Mouse (Mus musculus) megakaryocyte, adult 5-6 weeks (primary cell): ENCODE data around the gene Slc22a23. TPM values are rescaled to one million over a fixed set of nuclear protein-coding genes. Genes with fewer than 3 reads are reported as not detected.

ENCODE experiments used
- ATAC-seq: 2 replicates; pipeline ENCODE4 v1.8.0; 2016; ENCODE audit warnings: mild to moderate bottlenecking, inconsistent platforms; ENCODE audit not compliant: poor library complexity, severe bottlenecking
- total RNA-seq, 2 experiments: library from RNA; stranded (forward) in 1 of 2; stranded (reverse) in 1 of 2; fragments of 153-499, 151-499 nt in 1 of 2; fragments of 221-1000, 200-1000 nt in 1 of 2; gene quantifications; 2 replicates each; pipeline versions ENCODE4 v1.2.3 to v1.2.4; 2015 to 2017

The Slc22a23 gene
- total RNA-seq, 2 experiments from 2014 or later: 0.22 to 0.65 TPM

DNA sequence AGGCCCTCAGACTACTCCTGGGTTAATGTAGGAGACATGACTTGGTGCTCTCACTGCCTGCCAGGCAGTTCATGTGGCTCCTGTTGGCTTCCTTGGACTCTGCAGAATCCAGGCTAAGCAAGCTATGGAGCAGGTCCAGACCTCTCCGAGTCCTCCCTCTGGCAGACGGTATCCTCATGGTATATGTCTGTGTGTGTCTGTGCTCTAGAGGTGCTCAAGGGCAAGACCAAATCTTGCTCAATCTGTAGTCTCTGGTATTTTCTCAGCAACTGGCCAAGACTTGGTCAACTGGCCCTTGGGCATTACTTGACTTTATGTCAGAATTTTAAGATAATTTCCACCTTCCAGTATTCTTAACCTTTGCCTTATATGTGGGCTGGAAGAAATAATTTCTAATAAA is 159.6 kb downstream of the Slc22a23 start:
- ATAC-seq: no peak

DNA sequence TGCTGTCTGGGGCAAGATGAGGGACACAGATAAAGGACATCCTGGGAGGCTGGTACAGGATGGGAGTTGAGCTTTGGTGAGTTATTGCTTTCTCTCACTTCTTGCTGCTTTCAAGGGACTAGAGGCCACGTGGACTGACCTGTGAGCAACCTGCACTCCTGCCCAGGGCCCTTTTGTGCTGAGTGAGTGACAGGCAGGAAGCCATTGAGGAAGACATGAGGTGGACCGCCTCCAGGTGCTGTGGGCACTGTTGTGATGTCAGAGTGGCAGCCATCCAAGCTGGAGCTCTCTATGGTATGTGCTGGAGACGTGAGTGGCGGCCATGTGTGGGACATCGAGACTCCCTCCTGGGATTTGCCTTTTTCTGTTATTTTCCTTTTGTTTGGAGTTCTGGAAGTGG is 163.4 kb downstream of the Slc22a23 start:
- no peak for ATAC-seq

DNA sequence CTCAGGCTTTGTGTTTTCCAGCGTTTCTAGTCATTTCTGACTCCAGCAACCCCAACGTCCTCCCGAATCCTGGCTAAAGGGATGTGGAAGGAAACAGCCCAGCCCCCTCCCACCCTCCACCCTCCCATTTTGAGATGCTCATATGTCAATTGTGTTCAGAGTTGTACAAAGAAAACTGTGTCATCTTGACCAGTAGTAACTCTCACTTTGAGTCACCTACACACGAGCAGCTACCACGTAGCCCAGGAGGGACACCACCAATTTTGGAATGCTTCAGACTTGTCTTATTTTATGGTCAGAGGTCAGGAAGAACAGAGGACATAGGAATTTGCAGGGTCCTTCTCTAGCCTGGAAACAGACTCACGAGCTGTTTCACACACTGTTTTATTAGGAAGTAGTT is 171.0 kb downstream of the Slc22a23 start:
- ATAC-seq: no peak

DNA sequence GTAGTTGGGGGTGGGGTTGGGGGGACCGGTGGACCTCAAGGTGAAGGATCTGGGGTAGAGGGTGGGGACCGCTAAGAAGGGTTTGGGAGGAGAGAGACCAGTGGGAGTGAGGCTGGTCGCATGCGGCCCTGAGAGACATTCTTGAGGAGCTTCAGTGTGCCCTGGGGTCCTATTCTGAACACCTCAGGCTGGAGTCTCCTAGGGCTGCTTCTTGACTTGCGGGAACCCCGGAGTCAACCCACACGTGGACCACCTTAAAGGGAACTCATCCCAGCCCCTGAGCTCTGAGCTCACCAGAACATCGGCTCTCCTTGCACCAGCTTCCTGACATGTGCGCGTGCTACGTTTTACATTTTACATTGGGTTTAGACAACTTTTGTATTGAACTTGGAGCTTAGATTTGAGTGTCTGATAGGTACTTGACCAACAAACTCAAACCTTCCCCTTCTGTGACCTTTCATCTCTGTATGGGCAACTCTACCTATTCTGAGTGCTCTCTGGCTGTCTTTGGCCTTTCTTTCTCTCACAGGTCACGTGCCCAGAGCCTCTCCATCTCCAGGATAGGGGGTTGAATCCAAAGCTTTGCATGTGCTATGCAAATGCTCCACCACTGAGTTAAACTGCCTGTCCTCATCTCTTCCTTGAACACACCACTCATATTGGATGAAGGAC is 181.5 kb downstream of the Slc22a23 start:
- ATAC-seq: no peak

DNA sequence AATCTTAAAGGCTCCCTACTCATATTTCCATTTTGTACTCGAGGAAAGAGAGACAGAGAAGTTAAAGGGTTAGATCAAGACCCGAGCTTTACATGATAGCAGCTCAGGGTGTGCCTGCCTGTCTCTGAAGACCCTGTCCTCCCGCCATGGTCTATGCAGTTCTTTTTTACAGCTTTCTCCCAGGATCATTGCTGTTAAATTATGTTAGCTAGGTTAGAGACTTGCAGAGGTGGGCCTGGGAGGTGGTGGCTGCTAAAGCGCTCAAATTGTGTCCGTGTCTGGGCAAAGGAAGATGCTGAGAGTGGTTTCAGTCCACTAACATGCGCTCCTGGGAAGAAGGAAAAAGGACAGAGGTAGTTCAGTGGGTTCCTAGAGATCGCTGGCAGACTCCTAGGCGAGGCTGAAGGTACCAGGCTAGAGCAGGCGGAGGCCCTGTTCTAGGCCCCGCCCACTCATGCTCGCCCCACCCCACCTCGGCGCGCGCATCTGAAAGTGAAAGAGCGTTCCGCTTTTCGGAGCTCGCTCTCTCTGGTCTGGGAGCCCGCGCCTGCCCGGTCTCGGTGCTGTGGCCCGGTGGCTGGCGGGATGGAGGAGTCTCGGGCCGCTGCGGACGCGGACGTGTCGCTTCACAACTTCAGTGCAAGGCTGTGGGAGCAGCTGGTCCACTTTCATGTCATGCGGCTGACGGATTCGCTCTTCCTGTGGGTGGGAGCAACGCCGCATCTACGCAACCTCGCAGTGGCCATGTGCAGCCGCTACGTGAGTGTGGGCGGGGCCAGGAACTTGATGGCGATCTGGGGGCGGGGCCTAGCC is 182.3 kb downstream of the Slc22a23 start, which contains the start of gene Psmg4:
Gene Psmg4 (plus strand): TSS at position 474 of the 813 bp plus-strand sequence.
- peak; percentile 98 for ATAC-seq

DNA sequence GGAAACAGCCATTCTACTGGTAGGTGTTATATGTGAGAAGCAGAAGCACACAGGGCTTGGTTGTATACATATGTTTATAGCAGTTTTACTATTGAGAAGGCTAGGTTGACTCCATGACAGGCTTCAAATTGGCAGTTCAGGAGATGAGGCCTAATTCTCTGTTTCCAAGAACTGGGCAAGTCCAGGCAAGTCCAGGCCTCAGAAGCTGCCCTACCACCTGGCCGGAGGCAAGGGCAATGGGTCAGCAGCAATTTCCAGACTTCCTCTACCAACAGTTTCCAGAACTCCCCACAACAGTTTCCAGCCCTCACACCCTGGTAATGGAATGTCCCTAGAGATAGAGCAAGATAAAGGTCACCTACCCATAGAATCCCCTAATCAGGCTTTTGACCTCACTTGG is 185.1 kb downstream of the Slc22a23 start:
- ATAC-seq: no peak

DNA sequence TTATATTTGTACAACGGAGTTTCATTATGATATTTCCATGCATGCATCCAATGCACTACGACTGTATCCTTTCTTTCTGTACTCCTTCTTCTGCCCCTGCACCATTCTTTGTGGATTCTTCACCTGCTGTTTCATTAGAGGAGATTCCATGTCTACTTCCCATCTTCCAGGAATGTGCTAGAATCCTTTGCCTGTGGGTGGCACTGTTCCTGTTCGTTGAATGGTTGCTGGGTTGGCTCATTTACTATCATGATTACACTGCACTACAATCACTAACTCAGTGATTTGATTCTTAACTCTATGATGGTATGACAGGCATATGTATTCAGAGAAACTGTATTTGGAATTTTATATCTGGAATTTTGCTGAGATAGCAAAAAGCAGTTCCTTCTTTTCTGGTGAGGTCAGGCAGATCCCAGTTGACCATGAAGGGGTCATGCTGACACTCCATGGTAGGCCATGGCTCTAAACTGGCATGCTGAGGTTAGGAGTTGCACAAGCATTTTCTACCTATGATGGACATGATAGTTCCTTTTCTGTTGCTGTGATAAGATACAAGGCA is 187.3 kb downstream of the Slc22a23 start:
- ATAC-seq: no peak

DNA sequence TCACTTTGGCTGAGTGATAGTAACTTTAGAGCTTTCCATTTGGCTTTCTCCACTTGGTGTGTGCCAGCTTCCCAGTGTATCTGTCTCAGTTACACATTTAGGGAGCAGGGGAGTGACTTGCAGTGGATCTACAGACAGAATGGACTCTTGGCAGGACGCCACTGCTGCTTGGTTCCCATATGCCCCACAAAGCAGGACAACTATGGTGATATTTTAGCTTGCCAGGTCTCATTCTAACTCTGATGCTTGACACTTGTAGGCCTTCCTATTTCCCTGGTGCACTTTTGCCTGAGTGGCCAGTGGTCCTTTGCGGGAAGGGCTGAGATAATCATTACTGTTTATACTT is 188.2 kb downstream of the Slc22a23 start:
- no peak for ATAC-seq

DNA sequence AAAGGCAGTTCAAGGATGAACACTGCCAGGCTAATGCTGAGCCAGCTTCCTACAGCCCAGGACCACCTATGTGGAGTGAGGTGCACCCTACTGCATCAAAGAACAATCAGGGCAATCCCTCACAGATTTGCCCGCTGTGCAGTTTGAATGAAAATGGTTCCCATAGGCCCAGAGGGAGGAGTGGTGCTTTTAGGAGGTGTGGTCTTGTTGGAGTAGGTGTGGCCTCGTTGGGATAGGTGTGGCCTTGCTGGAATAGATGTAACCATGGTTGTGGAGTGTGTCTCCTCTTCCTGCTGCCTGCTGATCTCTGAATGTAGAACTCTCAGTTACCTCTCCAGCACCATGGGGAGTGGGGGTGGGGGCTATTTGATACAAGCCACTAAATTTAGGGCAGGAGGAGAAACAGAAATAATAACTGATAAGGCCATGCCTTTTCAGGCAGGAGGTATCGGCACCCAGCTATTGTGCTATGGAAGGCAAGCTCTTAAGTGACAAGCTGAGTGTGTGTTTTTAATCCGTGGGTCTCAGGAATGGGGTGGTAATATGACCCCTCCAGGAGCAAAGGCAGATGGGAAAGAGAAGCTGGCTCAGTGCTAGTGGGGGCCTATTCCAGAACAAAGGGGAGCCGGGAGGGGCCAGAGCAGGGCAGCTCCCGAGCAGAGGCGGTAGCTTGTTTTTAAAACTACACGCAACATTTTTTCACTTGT is 188.7 kb downstream of the Slc22a23 start:
- no peak for ATAC-seq

DNA sequence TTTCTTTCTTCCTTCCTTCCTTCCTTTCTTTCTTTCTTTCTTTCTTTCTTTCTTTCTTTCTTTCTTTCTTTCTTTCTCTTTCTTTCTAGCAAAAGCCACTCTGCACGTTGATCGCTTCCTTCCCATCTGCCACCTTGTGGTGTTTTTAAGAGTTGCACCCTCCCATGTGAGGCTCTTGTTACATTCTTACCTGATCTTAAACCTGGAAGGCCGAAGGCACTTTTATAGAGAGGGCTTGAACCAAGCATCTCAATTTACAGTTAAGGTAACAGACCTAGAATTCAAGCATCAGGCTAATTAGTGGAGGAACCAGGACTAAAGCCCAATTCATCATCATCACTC is 190.1 kb downstream of the Slc22a23 start:
- peak; percentile 69 for ATAC-seq

DNA sequence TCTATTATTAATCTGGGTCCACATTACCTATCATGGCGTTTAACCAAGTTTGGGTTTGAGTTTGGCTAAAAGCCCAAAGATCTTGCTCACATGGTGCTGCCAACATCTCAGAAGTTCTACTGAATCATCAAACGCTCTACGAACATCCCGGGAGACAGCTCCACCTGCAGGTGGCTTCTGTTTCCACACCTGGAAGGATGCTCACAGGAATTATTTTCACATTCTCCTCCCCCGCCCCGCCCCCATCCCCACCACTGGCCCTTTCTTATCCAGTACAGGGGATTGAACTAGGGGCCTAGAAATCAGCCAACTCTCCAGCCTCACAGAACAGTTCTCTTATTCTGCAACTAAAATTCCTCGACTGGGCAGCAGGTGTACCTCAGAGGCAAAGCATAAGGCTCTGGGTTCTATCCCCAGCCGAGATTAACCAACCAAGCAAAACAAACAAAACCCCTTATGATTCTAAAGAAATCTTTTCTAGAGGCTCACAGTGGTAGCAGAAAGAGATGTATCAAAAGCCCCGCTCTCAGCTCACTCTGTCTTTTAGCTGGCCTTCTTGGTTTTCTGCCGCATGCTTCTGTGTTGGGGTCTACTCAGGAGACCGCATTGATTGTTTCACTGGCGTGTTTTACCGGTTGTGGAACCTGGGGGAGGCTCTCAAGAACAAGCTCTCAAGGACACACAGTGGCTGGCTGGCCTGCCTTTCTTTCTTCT is 190.6 kb downstream of the Slc22a23 start:
- peak; percentile 83 for ATAC-seq

DNA sequence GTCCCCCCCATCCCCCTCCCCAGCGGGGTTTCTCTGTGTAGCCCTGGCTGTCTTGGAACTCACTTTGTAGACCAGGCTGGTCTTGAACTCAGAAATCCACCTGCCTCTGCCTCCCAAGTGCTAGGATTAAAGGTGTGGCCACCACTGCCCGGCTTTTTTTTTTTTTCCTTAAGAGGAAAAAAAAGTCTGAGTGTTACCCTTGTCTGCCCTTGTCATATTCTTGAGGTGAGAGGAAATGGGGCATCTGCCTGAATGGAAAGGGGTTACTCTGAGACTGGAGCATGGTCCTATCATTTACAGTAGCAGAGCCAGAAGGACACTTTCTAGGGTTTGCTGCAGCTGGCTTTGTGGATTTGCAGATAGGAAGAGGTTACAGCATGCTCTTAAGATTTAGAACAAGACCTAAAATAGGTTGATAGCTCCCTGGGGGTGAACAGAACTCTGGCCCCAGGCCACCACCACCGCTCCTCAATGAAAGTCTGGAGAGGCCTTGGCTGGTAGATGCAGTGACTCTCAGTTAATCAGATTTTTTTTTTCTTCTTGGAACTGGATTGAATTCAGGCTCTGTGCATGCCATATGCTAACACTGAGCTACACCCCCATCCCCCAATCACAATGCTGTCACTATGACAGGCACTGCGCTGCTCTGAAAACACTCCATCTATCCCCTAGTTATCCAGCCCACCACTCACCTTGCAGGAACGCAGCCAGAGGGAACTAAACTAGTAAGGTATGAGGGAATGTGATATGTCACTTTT is 191.5 kb downstream of the Slc22a23 start:
- ATAC-seq: no peak

DNA sequence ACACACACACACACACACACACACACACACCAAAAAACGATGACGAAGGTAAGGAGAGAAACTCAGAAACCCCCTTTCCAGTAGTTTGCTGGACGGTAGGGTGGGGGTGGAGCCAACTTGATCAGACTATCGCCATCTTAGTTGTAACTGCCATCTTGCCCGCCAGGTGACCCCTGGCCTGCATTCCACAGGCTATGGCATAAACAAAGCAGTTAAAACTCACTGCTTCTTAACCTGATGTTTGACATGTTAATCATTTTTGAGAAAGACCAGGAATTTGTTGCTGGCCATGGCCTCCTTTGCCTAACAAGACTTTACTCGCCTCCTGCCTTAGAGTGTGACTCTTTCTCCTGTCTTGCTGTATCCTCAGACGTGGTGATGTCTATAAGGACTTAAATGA is 192.3 kb downstream of the Slc22a23 start:
- no peak for ATAC-seq

DNA sequence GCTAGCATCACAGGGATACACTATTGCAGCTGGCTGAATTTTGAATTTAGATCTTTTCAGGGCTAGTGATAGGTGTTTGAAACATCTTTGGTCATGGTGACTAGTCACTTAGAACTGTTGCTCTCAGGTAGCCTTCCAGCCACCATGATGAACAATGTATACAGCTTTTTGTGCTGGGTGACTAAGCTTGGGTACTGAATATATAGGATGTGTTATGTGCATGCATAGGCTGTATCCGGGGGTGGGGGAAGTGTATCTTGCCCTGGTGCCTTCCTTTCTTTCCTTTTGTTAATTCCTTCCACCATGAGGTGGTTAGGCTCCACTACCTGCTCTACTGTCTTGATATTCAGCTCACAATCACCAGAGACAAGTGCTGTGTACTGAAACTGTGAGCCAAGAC is 193.6 kb downstream of the Slc22a23 start:
- no peak for ATAC-seq

DNA sequence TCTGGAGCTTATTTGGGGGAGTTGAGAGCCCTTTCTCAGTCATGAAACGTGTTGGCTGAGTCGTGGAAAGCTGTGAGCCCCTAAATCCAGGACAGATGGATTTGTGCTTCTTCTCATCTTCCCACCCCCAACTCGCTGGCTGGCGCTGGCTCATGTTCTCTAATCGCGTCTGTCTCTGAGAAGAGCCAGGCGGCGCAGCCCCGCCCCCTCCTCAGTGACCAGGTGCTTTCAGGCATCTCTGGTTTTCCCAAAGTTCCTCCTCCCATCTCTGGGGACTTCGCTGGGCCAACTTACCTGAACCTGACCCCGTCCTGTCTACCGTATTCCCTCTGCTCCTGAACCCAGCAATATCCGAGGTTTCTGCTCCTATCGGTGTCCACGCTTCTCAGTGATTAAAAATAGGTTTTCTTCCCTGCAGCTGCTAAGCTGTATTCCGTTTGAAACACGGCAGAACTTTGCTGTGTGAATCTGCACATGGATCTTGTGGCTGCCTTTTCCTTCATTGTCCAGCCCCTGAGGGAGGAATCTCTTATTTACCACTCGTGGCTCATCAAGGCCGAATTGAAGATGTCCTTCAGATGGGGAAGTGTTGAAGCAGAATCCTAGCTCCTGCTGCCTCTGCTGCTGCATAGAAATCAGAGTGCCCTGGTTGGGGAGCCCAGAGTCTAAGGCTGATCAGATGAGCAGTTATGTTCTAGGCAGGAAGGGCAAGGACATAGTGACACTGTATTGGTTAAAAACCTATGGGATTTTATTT is 194.5 kb downstream of the Slc22a23 start:
- no peak for ATAC-seq

DNA sequence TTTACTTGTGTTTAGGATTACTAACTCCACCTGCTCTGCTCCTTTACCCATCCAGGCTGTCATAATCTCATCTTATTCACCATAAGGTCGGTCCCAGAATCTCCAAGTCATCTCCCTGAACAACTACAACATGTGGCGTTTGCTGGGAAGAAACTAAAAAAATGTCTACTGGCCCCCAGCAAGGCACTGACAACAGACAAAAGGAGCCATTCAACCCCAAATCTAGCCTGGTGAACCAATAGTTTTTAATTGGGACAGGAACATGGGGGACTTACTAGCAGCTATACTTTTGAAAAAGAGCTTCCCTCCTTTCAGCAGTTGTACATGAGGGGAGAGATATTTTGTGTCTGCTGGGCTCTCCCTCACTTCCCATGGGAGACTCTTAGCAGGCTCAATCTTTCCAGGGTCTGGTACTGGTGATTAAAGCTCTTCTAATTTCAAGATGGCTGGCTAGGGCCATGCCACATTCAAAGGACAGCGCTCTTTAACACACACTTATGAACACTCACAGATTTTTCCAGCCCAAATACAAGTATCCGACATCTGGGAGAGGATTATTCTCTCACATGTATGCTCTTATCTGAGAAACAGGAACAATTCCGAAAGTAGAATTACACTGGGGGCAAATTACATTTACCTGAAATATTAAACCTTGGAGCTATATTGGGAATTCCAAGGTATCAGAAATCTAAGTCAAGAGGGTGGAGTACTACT is 195.4 kb downstream of the Slc22a23 start:
- no peak for ATAC-seq

DNA sequence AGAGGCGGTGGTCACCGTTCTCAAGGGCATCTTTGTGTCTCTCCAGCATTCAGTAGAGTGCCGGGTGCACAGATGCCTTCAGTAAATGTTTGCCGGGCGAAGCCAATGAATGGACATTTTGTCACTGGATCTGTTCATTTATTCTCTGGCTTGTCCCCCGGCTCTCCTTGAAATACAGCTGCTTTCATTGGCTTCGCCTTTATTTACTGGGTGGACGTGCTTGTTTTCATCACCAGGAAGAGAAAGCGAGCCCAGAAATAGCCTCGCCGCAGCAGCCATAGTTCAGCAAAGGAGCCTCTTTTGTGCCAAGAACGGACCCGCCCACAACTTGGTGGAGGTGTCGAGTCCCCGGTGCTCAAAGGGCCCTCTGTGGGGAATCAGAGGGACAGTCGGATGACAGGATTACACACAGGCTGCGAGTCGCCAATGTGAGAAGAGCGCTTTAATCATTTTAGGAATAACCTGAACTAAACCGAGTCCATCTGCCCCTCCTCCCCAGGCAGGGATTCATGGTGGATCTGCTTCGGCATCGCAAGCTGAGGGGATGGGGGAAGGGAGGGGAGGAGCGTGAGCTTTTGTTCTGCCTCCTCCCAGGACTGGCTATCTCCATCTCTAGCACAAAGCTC is 196.1 kb downstream of the Slc22a23 start:
- peak; percentile 41 for ATAC-seq

DNA sequence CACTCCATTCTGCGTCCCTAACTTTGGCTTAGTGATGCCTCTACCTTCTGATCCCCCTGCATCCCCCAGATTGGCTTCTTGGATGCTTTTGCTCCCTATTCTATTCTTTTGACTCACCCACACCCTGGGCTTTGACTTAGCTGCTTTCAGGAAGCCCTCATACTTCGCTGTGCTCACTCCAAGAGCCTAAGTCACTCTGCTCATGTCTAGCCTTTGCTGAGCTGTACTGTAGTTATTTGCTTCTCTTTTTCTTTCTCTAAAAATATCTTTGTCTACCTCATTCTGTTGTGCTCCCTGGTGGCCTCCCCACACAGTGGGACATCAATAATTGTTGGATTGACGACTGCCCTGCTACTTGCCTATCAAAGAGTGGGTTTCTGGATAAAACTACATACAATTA is 196.8 kb downstream of the Slc22a23 start:
- ATAC-seq: 0 out of 2 replicates have a peak, but pooled peaks have one; percentile 20
